Mouse (Mus musculus): ENCODE results near the gene Rhox6.
A peak's percentile ranks its signal among the peaks of the same experiment; 100 is the strongest.
"Not testable (repeated sequence)": the region's sequence is repeated elsewhere in the genome, so short reads cannot be mapped to it uniquely, and the experiment has no call there.

Gene Rhox6

GRCm38 (mm10) chrX:37826610-37827009 lies at the start of gene Rhox6:
Gene Rhox6, plus strand, starts transcription at chrX:37826910.
- DNase-seq, result not testable (repeated sequence)

DNA sequence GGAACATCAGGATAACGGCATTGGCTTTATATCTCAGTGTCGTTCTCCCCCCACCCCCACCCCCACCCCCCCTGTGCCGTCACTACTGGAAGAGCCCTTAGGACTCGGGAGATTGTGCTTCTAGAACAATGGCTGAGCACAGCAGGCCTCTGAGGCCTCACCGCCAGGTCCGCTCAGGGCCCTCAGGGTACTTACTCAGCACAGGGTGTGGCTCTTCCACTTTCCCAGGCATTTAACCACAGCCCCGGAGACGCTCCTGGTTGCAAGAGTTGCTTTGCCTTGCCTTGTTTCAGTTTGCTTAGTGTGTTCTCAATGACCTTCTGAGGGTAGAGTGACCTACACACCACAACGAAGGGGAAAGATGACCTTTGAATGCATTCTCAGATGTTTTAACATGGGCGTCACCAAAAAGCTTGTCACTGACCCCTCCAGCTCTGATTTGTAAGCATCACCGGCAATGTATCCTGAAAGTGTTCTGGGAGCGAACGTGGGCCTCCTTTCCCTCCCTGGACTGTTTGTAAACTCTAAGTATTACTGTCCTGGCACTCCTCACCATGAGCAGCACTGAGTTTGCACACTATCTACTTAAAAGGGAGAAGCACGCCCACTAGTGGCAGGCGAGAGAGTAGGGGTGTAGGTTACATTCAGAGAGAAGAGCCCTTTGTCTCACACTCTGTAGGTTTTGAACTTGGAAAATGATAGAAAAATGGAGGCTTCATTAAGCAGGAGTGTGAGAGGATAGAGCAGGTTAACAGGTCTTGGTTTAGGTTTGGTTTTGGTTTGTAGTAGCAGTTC lies 19.2 kb upstream of the Rhox6 start:
- no peak for DNase-seq

DNA sequence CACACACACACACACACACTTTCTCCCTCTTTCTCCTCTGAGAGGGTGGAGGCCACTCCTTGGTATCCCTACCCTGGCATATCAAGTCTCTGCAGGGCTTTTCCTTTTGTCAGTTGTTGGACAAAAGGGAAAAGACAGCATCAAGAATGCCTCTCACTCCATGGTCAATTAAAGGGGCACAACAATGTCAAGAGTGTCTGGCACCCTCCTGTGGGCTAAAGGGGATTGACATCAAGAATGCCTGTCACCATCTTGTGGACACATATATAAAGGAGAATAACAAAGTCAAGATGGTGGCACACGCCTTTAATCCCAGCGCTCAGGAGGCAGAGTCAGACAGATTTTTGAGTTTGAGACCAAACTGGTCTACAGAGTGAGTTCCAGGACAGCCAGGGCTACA lies 17.3 kb upstream of the Rhox6 start:
- DNase-seq, result no peak

DNA sequence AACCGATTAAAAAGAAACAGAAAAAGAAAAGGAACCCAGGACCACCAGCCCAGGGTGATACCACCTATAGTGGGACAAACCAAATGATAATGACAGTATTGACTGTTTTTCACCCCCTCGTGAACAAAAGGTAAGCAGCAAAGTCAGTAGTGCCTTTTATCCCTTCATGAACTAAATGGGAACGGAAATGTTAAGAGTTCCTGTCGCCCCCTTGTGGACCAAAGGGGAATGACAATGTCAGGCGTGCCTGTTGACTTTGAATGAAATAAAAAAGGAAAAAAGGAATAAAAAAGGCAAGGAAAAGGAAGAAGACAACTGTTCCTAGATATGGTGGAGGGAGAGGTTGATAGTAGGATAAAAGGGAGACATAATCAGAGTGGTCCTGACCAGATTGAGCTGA lies 15.5 kb upstream of the Rhox6 start:
- peak in 1 of 2 experiments; percentile 9 for DNase-seq

DNA sequence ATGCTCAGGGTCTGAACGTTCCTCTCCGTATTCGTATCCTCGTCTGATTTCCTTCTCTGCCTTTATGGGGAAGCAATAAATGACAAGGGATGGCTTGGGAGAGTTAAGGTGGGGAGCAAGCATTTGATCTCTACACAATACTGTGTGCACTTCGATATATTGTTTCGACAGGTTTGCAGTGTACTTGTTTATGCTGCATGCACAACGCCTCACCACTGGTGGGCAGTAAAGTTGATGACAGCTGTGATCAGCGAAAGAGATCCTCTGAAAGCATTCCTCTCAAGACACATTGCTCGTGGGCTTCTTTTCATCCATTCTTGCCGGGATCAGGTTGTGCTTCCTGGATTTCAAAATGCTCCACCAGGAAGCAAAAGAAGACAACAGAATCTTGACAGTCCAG lies 11.0 kb upstream of the Rhox6 start:
- no peak for DNase-seq

GRCm38 (mm10) chrX:37831386-37831785 lies 4.7 kb downstream of the Rhox6 start, which contains the start of gene Rhox7a:
Gene Rhox7a, plus strand, starts transcription at chrX:37831686.
- not testable (repeated sequence) for DNase-seq

DNA sequence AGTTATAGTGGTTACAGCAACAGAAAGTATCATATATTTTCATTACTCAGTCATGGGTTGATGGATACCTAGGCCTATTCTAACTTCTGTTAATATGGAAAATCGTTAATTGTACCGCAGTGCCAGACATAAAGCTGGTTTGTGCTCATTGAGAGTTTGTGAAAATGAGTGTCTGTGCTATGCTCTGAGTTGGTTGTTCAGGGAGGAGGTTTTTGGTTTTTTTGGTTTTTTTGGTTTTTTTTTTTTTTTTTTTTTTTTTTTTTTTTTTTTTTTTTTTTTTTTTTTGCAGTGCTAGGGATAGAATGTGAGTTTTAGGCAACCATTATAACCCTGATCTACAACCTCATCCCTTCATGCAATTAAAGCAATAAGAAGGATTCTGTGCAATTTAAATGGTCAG lies 44.9 kb downstream of the Rhox6 start:
- DNase-seq, result no peak

GRCm38 (mm10) chrX:37878844-37879243 lies 52.1 kb downstream of the Rhox6 start, which contains the start of gene Rhox8:
Gene Rhox8, minus strand, starts transcription at chrX:37878944.
- no peak for DNase-seq
